In the genomic region with DNA sequence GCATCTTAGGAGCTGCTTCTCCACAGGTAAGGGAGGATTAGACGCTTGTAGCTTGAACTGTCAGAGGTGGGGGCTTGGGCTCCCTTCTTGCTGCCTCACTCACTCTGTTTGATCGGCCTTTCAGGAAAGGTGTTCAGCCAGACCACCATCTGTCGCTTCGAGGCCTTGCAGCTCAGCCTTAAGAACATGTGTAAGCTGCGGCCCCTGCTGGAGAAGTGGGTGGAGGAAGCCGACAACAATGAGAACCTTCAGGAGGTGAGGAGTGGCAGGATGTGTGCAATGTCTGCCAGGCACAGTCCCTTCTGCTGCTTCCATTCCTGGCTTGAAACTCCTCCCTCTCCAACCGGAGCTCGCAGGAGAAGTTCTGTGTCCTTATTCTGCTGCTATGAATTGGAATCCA, we compare ENCODE assay signal across 8 mouse cellular contexts. TPM values are rescaled to one million over a fixed set of nuclear protein-coding genes. Genes with fewer than 3 reads are reported as not detected.
DNase-seq lines count a peak whose midpoint lies in the region; ATAC-seq and TF ChIP-seq lines count a peak whose summit lies in the region.
"Had no signal": no experiment of that assay in that cellular context is flagged by ENCODE, and none has a peak within 500 bp of the region (broad histone marks: within the 10 kb centered on the region; RNA-seq: fewer than 3 reads in every experiment).

No protein-coding gene starts in this region.

- no peak for TF ChIP-seq POLR2A in liver, adult 2 months (IDR thresholded peaks at IDR 0.05; ENCODE audit: extremely low read depth, insufficient read depth, low read length)

- no peak for DNase-seq in liver, adult 2 months (ENCODE audit: extremely low read depth, low read depth, low spot score)
- peak; percentile 24 for DNase-seq in forebrain, postnatal 0 days
- DNase-seq in cerebellum, adult 9-11 months, result no peak
- DNase-seq in left cerebral cortex, adult 18-20 months (ENCODE audit: low spot score in 2 of 2), result no peak

- 64% methylated on average over 8 of the region's 8 CpGs for WGBS in liver, adult 2 months
- 18% methylated on average over 8 of the region's 8 CpGs for WGBS in liver, embryonic 12.5 days (ENCODE audit: insufficient replicate concordance)
- WGBS in forebrain, postnatal 0 days, result 16% methylated on average over 8 of the region's 8 CpGs

- H3K79me2 ChIP-seq in liver, adult 2 months (ENCODE audit: control insufficient read depth, insufficient read depth, low read length), result no peaks in the 10 kb centered on the region

- no peak overlapping the region for H3K4me2 ChIP-seq in liver, embryonic 12.5 days
- no peak overlapping the region for H3K4me2 ChIP-seq in forebrain, postnatal 0 days (ENCODE audit: low read depth)

- H3K36me3 ChIP-seq in liver, adult 2 months (ENCODE audit: control insufficient read depth, insufficient read depth, low read length), result no peaks in the 10 kb centered on the region
- H3K36me3 ChIP-seq in liver, embryonic 12.5 days, result peaks cover 23% of the 10 kb centered on the region
- no peaks in the 10 kb centered on the region for H3K36me3 ChIP-seq in forebrain, postnatal 0 days (ENCODE audit: insufficient read depth)

- no peak overlapping the region for H3K9ac ChIP-seq in liver, adult 2 months (ENCODE audit: low read depth, low read length)
- H3K9ac ChIP-seq in liver, embryonic 12.5 days, result no peak overlapping the region
- no peak overlapping the region for H3K9ac ChIP-seq in forebrain, postnatal 0 days

- no peaks in the 10 kb centered on the region for H3K9me3 ChIP-seq in liver, embryonic 12.5 days (replicated peaks)
- no peaks in the 10 kb centered on the region for H3K9me3 ChIP-seq in forebrain, postnatal 0 days (ENCODE audit: low read length)

- H3K4me3 ChIP-seq in liver, adult 2 months (ENCODE audit: insufficient read depth, low read depth, low read length), result no peak overlapping the region
- no peak overlapping the region for H3K4me3 ChIP-seq in liver, embryonic 12.5 days
- H3K4me3 ChIP-seq in forebrain, postnatal 0 days (ENCODE audit: low read depth, low read length), result no peak overlapping the region
- H3K4me3 ChIP-seq: myocyte had no signal

- H3K27ac ChIP-seq in liver, adult 2 months (replicated peaks; ENCODE audit: insufficient read depth, low read depth, low read length), result no peak overlapping the region
- no peak overlapping the region for H3K27ac ChIP-seq in liver, embryonic 12.5 days
- no peak overlapping the region for H3K27ac ChIP-seq in forebrain, postnatal 0 days (ENCODE audit: low read depth, low read length)

- H3K4me1 ChIP-seq in liver, adult 2 months (ENCODE audit: control insufficient read depth, insufficient read depth, low read length), result no peaks in the 10 kb centered on the region
- H3K4me1 ChIP-seq in liver, embryonic 12.5 days, result peaks cover 3% of the 10 kb centered on the region; the same call in 1 of the 2 replicates
- H3K4me1 ChIP-seq in forebrain, postnatal 0 days (ENCODE audit: insufficient read depth), result no peaks in the 10 kb centered on the region

- no peak for ATAC-seq in liver, embryonic 12.5 days
- ATAC-seq in activated CD4-positive, CD25-positive, alpha-beta regulatory T cell, adult 4 months, result peak; percentile 72
- no peak for ATAC-seq in forebrain, postnatal 0 days
- ATAC-seq in megakaryocyte progenitor cell, adult 5-6 weeks (replicated peaks; ENCODE audit: poor library complexity), result peak; percentile 79

- H3K27me3 ChIP-seq in liver, adult 2 months (ENCODE audit: control insufficient read depth, insufficient read depth, low read length), result no peaks in the 10 kb centered on the region
- peaks cover 59% of the 10 kb centered on the region for H3K27me3 ChIP-seq in liver, embryonic 12.5 days (replicated peaks)
- peaks cover 11% of the 10 kb centered on the region; the same call in 1 of the 2 replicates for H3K27me3 ChIP-seq in forebrain, postnatal 0 days (ENCODE audit: insufficient read depth, low read length)

- TF ChIP-seq CTCF in liver, adult 2 months (IDR thresholded peaks at IDR 0.05; ENCODE audit: low read depth, low read length), result peak; percentile 26; the same call in 1 of the 2 replicates
- peak; percentile 53 for TF ChIP-seq CTCF in forebrain, postnatal 0 days (IDR thresholded peaks at IDR 0.05; ENCODE audit: low read depth)

RNA-seq across cellular contexts. Expression of a gene that starts 3.5 kb away (rescaled TPM):
- not detected in 2 replicates for total RNA-seq in liver, adult 2 months (2014; rRNA removed)
- polyA plus RNA-seq in liver, adult 2 months (2012; rRNA removed), result not detected in 2 replicates
- not detected in 2 replicates for polyA plus RNA-seq in liver, embryonic 12.5 days (2016; fragmentation: Nextera tagmentation; extraction: Ambion mirVana)
- polyA plus RNA-seq in activated CD4-positive, CD25-positive, alpha-beta regulatory T cell, adult 4 months (2017; shearing (Covaris generic)), result under 1 TPM in 1 of 2 experiments, not detected in 1; 0.36 TPM
- not detected in 2 replicates for total RNA-seq in forebrain, postnatal 0 days (2014; rRNA removed)
- polyA plus RNA-seq in forebrain, postnatal 0 days (2015; fragmentation: Nextera tagmentation; extraction: Ambion mirVana), result not detected in 2 replicates
- 0.34 and 0.39 TPM in 2 replicates for total RNA-seq in megakaryocyte progenitor cell, adult 5-6 weeks (2015)
- total RNA-seq in megakaryocyte progenitor cell, adult 5-6 weeks (2017), result 0.64 TPM in 1 of 2 replicates, not detected in the other
- total RNA-seq in left cerebral cortex, adult 18-20 months (2021), result not detected
- polyA plus RNA-seq: myocyte had no signal

RNA-seq across cellular contexts. Expression of a gene that starts 7.3 kb away (rescaled TPM):
- total RNA-seq in liver, adult 2 months (2014; rRNA removed), result 1.9 and 4.0 TPM in 2 replicates
- 2.7 and 3.1 TPM in 2 replicates for polyA plus RNA-seq in liver, adult 2 months (2012; rRNA removed)
- polyA plus RNA-seq in liver, embryonic 12.5 days (2016; fragmentation: Nextera tagmentation; extraction: Ambion mirVana), result 42.2 and 42.4 TPM in 2 replicates
- polyA plus RNA-seq in activated CD4-positive, CD25-positive, alpha-beta regulatory T cell, adult 4 months (2017; shearing (Covaris generic)), result 10 to 100 TPM; 29.2 to 36.6 TPM
- total RNA-seq in forebrain, postnatal 0 days (2014; rRNA removed), result 10.7 and 20.8 TPM in 2 replicates
- polyA plus RNA-seq in forebrain, postnatal 0 days (2015; fragmentation: Nextera tagmentation; extraction: Ambion mirVana), result 10.8 and 11.8 TPM in 2 replicates
- 23.3 and 23.8 TPM in 2 replicates for total RNA-seq in megakaryocyte progenitor cell, adult 5-6 weeks (2015)
- 8.5 and 8.7 TPM in 2 replicates for total RNA-seq in megakaryocyte progenitor cell, adult 5-6 weeks (2017)
- 10 to 100 TPM; 10.1 to 13.7 TPM for total RNA-seq in left cerebral cortex, adult 18-20 months (2021)

RNA-seq across cellular contexts. Expression of a gene that starts 7.6 kb away (rescaled TPM):
- total RNA-seq in liver, adult 2 months (2014; rRNA removed), result 1.4 and 1.9 TPM in 2 replicates
- polyA plus RNA-seq in liver, adult 2 months (2012; rRNA removed), result 1.9 and 2.1 TPM in 2 replicates
- polyA plus RNA-seq in liver, embryonic 12.5 days (2016; fragmentation: Nextera tagmentation; extraction: Ambion mirVana), result 10.4 and 14.1 TPM in 2 replicates
- 1 to 10 TPM; 3.7 to 5.0 TPM for polyA plus RNA-seq in activated CD4-positive, CD25-positive, alpha-beta regulatory T cell, adult 4 months (2017; shearing (Covaris generic))
- 5.6 and 9.6 TPM in 2 replicates for total RNA-seq in forebrain, postnatal 0 days (2014; rRNA removed)
- 2.5 and 3.2 TPM in 2 replicates for polyA plus RNA-seq in forebrain, postnatal 0 days (2015; fragmentation: Nextera tagmentation; extraction: Ambion mirVana)
- 1.1 and 1.9 TPM in 2 replicates for total RNA-seq in megakaryocyte progenitor cell, adult 5-6 weeks (2015)
- 4.0 and 5.6 TPM in 2 replicates for total RNA-seq in megakaryocyte progenitor cell, adult 5-6 weeks (2017)
- 10 to 100 TPM; 14.2 to 16.2 TPM for total RNA-seq in left cerebral cortex, adult 18-20 months (2021)

RNA-seq across cellular contexts. Expression of a gene that starts 23.7 kb away (rescaled TPM):
- total RNA-seq in liver, adult 2 months (2014; rRNA removed), result not detected in 2 replicates
- not detected in 2 replicates for polyA plus RNA-seq in liver, adult 2 months (2012; rRNA removed)
- 0.14 and 0.22 TPM in 2 replicates for polyA plus RNA-seq in liver, embryonic 12.5 days (2016; fragmentation: Nextera tagmentation; extraction: Ambion mirVana)
- not detected for polyA plus RNA-seq in activated CD4-positive, CD25-positive, alpha-beta regulatory T cell, adult 4 months (2017; shearing (Covaris generic))
- 0.54 and 0.76 TPM in 2 replicates for total RNA-seq in forebrain, postnatal 0 days (2014; rRNA removed)
- polyA plus RNA-seq in forebrain, postnatal 0 days (2015; fragmentation: Nextera tagmentation; extraction: Ambion mirVana), result 0.29 and 0.31 TPM in 2 replicates
- not detected in 2 replicates for total RNA-seq in megakaryocyte progenitor cell, adult 5-6 weeks (2015)
- not detected in 2 replicates for total RNA-seq in megakaryocyte progenitor cell, adult 5-6 weeks (2017)
- total RNA-seq in left cerebral cortex, adult 18-20 months (2021), result under 1 TPM; 0.44 to 0.84 TPM

RNA-seq across cellular contexts. Expression of a gene that starts 39.4 kb away (rescaled TPM):
- 1,696 and 1,845 TPM in 2 replicates for total RNA-seq in liver, adult 2 months (2014; rRNA removed)
- 3,073 and 3,421 TPM in 2 replicates for polyA plus RNA-seq in liver, adult 2 months (2012; rRNA removed)
- 102 TPM in 2 replicates for polyA plus RNA-seq in liver, embryonic 12.5 days (2016; fragmentation: Nextera tagmentation; extraction: Ambion mirVana)
- 10 to 100 TPM in 1 of 2 experiments, 1 to 10 TPM in 1; 7.3 to 20.1 TPM for polyA plus RNA-seq in activated CD4-positive, CD25-positive, alpha-beta regulatory T cell, adult 4 months (2017; shearing (Covaris generic))
- 0.46 and 1.2 TPM in 2 replicates for total RNA-seq in forebrain, postnatal 0 days (2014; rRNA removed)
- 0.29 and 0.40 TPM in 2 replicates for polyA plus RNA-seq in forebrain, postnatal 0 days (2015; fragmentation: Nextera tagmentation; extraction: Ambion mirVana)
- total RNA-seq in megakaryocyte progenitor cell, adult 5-6 weeks (2015), result 0.64 and 0.78 TPM in 2 replicates
- 0.30 and 0.71 TPM in 2 replicates for total RNA-seq in megakaryocyte progenitor cell, adult 5-6 weeks (2017)
- under 1 TPM; 0.33 to 0.46 TPM for total RNA-seq in left cerebral cortex, adult 18-20 months (2021)

Comparison
In these comparisons a context has a peak if more than half of its experiments do, and no peak if none do; other contexts are left out.
1. ATAC-seq: peak in activated CD4-positive, CD25-positive, alpha-beta regulatory T cell, adult 4 months (single experiment) and megakaryocyte progenitor cell, adult 5-6 weeks (single experiment); none in liver, embryonic 12.5 days (single experiment) and forebrain, postnatal 0 days (single experiment).